In the genomic region with DNA sequence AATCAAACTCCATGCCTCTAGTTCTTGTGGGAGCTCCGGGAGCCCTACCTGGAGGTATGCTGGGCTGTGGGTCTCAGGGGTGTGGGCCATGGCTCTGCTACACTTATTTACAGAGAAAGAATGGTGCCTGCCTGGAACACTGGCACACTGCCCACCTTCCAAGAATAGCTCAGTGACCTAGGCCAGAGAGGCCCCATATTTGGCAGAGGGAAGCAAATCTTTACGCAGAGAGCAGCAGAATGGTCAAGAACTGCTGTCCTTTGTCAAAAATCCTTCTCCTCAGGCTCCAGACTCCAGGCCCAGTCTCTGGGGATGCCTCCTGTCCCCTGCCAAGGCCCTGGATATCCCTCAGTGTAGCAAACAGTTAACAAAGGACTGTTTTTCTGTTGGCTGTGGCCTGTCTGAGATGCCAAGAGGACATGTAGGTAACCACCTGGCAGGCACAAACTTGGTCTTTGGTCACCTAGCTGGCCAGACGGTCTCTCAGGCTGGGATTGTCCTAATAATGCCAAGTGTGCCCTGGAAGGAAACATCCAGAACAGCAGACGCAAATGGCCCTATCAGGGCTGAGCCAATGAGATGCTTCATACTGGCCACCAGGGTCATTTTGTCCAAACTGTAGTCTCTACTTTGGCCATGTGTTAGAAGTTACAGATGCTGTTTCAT, we compare ENCODE assay signal across 9 mouse cellular contexts. TPM values are rescaled to one million over a fixed set of nuclear protein-coding genes. Genes with fewer than 3 reads are reported as not detected.
DNase-seq lines count a peak whose midpoint lies in the region; ATAC-seq lines count a peak whose summit lies in the region.
"Had no signal": no experiment of that assay in that cellular context is flagged by ENCODE, and none has a peak within 500 bp of the region (broad histone marks: within the 10 kb centered on the region; RNA-seq: fewer than 3 reads in every experiment).

No protein-coding gene starts in this region.

- ATAC-seq in cerebellum, adult (ENCODE audit: insufficient number of reproducible peaks, low FRiP score, low TSS enrichment) = peak; percentile 49; the same call in 1 of the 2 replicates

- no peak for DNase-seq in cerebellum, postnatal 4 days (ENCODE audit: low spot score in 2 of 2)
- DNase-seq in 3T3-L1 (ENCODE audit: low read depth, low spot score) (peak; percentile 4), MN1 (ENCODE audit: low spot score) (no peak)
- DNase-seq in gastrocnemius, postnatal 10 days = peak; percentile 59
- DNase-seq in kidney, adult 9 months = peak; percentile 39
- DNase-seq in embryo, embryonic 10.5 days (ENCODE audit: low spot score) = no peak
- DNase-seq in c-Kit-positive CD71-positive TER-119-positive erythroid progenitor cells, embryonic 14.5 days (ENCODE audit: low spot score) = no peak
- DNase-seq: thymus, postnatal 36 days had no signal

RNA-seq across cellular contexts. Expression of a gene that starts 29.8 kb away (rescaled TPM):
- 1 to 10 TPM; 2.9 to 5.0 TPM for total RNA-seq in gastrocnemius, postnatal 10 days (2021)

RNA-seq across cellular contexts. Expression of a gene that starts 52.1 kb away (rescaled TPM):
- total RNA-seq in gastrocnemius, postnatal 10 days (2021) = under 1 TPM in 1 of 2 experiments, not detected in 1; 0.19 TPM

Comparison
In these comparisons a context has a peak if more than half of its experiments do, and no peak if none do; other contexts are left out.
1. DNase-seq: peak in 3T3-L1 (single experiment), gastrocnemius, postnatal 10 days (single experiment) and kidney, adult 9 months (single experiment); none in cerebellum, postnatal 4 days (0 of 2), MN1 (single experiment), embryo, embryonic 10.5 days (single experiment) and c-Kit-positive CD71-positive TER-119-positive erythroid progenitor cells, embryonic 14.5 days (single experiment).